Mouse (Mus musculus) G1E-ER4 (cell line): ENCODE measurements around the gene Tmem156. TPM values are rescaled to one million over a fixed set of nuclear protein-coding genes. Genes with fewer than 3 reads are reported as not detected.

Experiments used
- GATA1 ChIP-seq: IDR thresholded peaks from one replicate; pipeline ENCODE4 v1.8.0; 2012; ENCODE audit warnings: low read length, inconsistent platforms
- polyA plus RNA-seq: library from polyadenylated mRNA; stranded (reverse); fragments of >175 nt; gene quantifications from 2 replicates; pipeline ENCODE4 v1.2.3, GENCODE M21; 2012

Gene Tmem156
- polyA plus RNA-seq, 1 experiment = not detected

DNA sequence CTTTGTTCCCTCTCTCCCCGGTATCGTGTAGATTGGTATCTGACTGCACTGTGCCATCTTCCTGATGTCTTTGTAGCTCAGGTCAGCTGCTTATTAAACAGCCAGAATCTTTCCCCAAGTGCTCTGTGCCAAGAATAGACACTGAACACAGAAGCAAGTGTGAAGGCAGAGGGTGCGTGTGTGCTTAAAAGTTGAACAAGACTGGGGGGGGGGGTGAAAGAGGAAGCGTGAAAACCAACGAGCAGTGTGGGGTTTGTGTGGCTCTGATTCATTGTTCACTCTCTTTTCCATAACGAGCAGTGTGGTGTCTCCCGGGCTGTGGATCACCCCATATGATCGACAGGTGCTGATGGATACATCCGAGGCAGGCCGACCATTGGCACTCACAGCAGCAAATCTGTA is 10.7 kb upstream of the Tmem156 start:
- TF ChIP-seq GATA1 = no peak

DNA sequence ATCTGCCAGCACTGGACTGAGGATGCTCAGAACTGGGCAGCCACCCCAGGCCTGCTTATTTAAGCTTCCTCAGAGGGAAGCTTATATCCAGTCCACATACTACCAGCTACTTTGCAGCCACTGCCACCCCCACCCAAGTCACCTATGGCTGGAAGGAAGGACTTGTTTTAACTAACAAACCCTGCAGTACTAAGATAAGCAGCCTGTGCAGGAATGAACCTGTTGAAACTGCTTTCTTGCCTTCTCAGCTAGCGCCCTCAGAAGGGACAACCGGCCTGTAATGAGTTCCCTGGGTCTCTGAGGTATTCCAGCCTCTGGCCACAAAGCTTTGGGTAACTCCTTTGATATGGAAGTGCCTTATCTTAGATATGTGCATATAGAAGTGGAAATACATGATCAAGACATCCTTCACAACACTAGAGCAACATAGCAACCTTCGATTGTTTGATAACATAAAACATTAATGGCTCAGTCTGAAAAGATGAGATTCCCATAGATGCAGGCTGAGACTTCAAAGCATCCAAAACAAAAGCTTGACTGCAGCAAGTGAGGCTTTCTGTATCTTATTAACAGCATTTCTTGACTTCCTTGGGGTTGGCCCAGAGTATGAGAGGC is 10.2 kb upstream of the Tmem156 start:
- TF ChIP-seq GATA1 = no peak

DNA sequence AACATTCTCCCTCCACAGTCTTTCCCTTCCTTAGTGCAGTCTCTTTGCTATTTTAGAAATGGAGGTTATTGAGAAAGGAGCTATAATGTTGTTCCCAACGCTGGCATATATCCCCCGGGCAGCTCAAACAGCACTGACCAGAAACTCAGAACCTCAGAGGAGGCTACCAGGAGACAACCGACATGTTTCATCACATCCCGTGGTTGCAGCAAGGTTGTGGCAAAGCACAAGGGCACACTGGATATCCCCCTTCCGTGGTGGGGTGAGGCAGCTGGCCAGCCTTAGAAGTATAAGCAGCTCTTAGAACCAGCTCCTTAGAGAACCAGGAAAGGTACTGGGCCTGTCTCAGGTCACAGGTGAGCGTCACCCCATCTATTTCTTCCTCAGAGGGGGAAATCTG is 9.7 kb upstream of the Tmem156 start:
- TF ChIP-seq GATA1 = no peak

DNA sequence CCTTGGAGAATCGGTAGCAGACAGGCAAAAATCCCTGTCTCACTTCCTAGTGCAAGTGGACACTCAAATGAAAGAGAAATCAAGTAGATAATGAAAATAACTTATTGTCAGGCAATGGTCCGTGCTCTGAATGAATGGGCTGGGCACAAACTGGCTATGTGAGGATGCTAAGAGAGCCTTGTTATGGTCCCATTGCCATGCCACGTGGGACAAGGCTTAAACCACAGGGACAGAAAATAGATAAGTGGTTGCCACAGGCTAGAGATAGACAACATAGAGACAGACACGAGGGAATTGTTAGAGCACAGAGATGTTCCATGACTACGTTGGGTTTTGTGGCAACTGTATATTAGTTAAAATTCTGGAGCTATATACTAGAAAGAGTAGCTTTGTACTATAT is 9.3 kb upstream of the Tmem156 start:
- TF ChIP-seq GATA1 = no peak

DNA sequence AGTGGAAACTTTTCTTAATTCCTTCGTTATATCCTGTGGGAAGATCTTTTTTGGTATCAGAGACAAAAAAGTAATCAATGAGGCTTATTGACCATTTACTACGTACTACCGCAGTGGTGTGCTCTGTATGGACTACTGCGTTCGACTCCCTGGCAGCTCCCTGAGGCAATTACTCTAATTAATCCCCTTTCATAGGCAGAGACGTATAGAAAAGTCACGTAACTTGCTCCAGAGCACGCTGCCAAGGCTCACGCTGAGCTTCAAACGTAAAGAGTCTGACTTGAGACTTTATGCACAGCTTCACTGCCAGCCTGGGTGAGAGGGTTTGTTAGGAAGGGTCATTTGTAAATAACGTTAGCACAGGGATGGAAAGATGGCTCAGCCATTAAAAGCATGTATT is 8.1 kb upstream of the Tmem156 start:
- no peak for TF ChIP-seq GATA1

GRCm38 (mm10) chr5:65097457-65097856 is 5.5 kb upstream of the Tmem156 start:
- no peak for TF ChIP-seq GATA1

DNA sequence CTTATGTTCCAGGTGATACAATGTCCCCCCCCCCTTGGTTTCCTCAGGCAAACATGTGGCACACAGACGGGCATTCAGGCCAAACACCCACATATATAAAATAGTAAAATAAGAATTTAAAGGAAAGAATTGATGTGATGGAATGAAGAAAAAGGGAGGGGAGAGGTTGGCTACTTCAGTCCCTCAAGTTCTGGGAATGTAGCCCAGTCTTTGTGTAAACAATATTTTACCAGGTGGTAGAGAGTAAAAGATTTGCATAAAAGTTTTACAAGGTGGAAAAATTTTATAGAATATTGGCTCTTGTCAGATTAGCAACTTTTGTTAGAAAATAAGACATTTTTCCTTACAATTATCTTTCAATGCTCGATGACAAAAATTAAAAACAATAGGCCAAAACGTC is 4.9 kb upstream of the Tmem156 start:
- no peak for TF ChIP-seq GATA1

- TF ChIP-seq GATA1 = no peak
Observed at GRCm38 (mm10) chr5:65096082-65096481, 4.2 kb upstream of the Tmem156 start.

- no peak for TF ChIP-seq GATA1
Observed at GRCm38 (mm10) chr5:65094902-65095545, 3.1 kb upstream of the Tmem156 start.

DNA sequence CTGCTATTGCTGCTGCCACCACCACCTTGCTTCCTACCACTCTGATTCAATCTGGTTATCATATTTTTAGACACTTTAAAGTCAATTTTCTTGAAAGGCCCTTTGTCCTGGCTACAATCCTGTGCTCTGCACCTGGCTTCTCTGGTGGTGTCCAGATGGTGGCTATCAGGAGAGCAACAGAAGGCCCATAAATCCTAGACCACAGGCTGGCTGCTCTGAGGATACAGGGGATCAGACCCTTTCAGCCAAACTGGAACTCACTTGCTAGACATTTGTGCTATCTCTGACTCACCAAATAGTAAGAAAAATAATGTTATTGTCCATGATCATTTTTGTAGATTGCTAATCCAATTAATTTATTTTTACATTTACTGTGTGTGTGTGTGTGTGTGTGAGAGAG is 1.8 kb upstream of the Tmem156 start:
- TF ChIP-seq GATA1 = no peak

DNA sequence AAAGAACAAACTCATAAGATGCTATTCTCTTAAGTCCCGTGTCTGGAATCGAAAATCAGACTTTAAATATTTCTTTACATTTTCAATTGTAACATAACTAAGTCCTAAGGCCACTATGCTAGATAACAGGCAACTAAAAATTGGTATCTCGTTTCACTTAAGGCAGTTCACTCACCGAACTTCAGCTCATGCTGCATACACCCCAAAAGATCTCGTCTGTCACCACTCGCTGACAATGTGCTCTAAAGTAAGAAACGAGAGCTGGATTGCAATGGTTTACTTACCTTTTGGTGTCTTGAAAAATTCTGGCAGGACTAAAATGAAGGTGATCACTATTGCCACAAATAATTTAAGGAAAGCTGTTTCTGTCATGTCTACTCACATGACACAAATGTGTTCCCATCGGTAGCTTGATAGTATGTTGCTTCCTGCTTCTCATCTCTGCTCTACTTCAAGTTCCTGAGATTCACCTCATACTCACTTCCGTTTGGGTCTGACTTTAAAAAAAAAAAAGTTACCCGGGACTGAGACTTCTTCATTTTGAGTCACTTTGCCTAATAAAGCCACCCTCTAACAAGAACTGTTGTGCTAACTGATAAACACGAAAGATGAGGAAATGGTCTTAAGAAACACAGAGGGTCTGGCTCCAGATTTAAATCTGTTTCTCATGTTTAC is 611 bp downstream of the Tmem156 start:
- no peak for TF ChIP-seq GATA1

- no peak for TF ChIP-seq GATA1
Observed at GRCm38 (mm10) chr5:65089707-65090106, 2.2 kb downstream of the Tmem156 start.

DNA sequence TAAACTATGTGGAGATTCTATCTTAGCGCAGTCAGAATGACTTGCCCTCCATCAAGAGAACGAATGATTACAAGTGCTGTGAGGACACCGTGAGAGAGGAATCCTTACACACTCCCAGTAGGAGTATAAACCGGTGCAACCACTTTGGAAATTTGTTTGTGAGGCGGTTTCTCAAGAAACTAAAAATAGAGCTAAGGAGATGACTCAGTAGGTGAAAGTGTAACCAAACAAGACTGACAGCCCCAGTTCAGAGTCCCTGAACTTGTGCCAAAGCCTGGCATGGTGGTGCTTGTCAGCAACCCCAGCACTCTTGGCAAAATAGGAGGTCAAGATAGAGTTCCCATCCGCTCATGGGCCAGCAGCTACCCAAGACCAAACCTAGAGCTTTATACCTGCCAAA is 5.4 kb downstream of the Tmem156 start:
- TF ChIP-seq GATA1 = no peak

GRCm38 (mm10) chr5:65081836-65082235 is 10.1 kb downstream of the Tmem156 start:
- TF ChIP-seq GATA1 = no peak

GRCm38 (mm10) chr5:65079881-65080280 is 12.1 kb downstream of the Tmem156 start:
- no peak for TF ChIP-seq GATA1

DNA sequence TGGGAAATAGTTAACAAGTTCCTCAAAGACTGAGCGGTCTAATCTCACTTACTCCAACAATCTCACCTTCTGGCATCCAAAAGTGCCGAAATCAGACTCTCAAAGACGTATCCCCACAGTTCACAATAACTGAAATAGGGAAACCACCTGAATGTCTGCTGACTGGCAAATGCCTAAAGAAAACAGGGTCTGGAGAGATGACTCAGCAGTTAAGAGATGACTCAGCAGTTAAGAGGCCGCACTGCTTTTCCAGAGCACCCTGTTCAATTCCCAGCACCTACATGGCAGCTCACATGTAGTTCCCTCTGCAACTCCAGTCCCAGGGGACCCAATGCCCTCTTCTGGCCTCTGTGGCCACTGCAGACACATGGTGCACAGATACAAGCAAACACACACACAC is 13.9 kb downstream of the Tmem156 start:
- no peak for TF ChIP-seq GATA1

DNA sequence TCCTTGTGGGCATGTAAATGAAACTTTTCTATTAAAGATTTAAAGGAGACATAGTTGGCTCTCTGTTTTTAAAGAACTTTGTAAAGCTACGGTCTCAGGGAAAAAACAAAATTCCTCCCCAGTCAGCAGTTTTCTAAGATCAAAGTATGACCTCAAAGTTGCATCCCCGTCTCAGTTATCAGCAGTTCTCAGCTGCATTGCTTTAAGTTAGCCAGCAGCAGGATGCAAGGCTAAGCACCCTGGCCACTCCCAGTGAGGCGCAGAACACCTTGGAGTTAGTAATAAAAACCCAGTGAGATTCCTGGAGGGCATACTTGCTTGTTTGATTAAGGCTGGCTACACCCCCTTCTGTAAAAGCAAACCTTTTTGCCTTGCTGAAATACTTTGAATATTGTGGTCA is 15.2 kb downstream of the Tmem156 start:
- no peak for TF ChIP-seq GATA1

DNA sequence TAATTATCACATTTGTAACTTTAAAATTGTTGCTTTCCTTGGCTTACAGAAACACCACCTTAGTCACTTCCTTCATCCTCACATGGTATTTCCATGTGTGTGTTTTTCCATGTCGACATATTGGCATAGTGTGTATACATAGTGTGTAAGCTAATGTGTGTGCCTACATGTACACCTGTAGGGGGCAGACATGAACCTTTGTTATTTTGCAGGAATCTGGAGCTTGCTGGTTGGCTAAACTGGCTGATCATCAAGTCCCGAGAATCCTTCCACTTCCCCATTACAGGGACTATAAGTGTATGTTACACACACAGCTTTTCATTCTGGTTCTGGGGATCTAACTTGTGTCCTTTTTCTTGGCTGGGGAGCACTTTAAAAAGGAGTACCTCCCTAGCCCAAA is 15.8 kb downstream of the Tmem156 start:
- no peak for TF ChIP-seq GATA1
